Mouse (Mus musculus): ENCODE results near the gene Mpc1. TPM values are rescaled to one million over a fixed set of nuclear protein-coding genes. Genes with fewer than 3 reads are reported as not detected.
A peak's percentile ranks its signal among the peaks of the same experiment; 100 is the strongest.

The Mpc1 gene
- 100 to 1,000 TPM; 138 to 143 TPM for total RNA-seq (2021)
- long read RNA-seq, experiment 1, transcript Mpc1-202 (5 exons, 555 nt) = major isoform, 7 of 115 reads
- long read RNA-seq, experiment 1, partial matches to known transcripts = 104 of 115 reads
- long read RNA-seq, experiment 1, other reads (novel, unspliced or antisense) = 4 of 115 reads
- long read RNA-seq, experiment 2, partial matches to known transcripts = 1 of 135 reads
- long read RNA-seq, experiment 2, other reads (novel, unspliced or antisense) = 130 of 135 reads

GRCm38 (mm10) chr17:8282821-8283525 is at the start of gene Mpc1:
TSS of gene Mpc1 (plus strand) at chr17:8282904.
- peak within 1 kb of the TSS; percentile 94 for H3K4me3 ChIP-seq
- peak within 1 kb of the TSS; percentile 100 for H3K27ac ChIP-seq
- no peak for TF ChIP-seq CTCF (conservative IDR thresholded peaks at IDR 0.05)
- peak; percentile 81 to 86 for DNase-seq (ENCODE audit: low spot score in 2 of 2)

GRCm38 (mm10) chr17:8233618-8234214 is 49.0 kb upstream of the Mpc1 start:
- H3K27ac ChIP-seq = no peak overlapping the region
- no peak overlapping the region for H3K4me3 ChIP-seq
- TF ChIP-seq CTCF (conservative IDR thresholded peaks at IDR 0.05) = no peak
- no peak for DNase-seq (ENCODE audit: low spot score in 2 of 2)

GRCm38 (mm10) chr17:8234537-8234936 is 48.2 kb upstream of the Mpc1 start:
- no peak for TF ChIP-seq CTCF (conservative IDR thresholded peaks at IDR 0.05)
- Histone ChIP-seq H3K4me3 (no peak overlapping the region), H3K27ac (no peak overlapping the region)
- DNase-seq (ENCODE audit: low spot score in 2 of 2) = no peak

GRCm38 (mm10) chr17:8235743-8236142 is 47.0 kb upstream of the Mpc1 start, which contains the start of gene Ccr6:
TSS of gene Ccr6 (plus strand) at chr17:8236043.
- DNase-seq (ENCODE audit: low spot score in 2 of 2) = no peak
- no peak for TF ChIP-seq CTCF (conservative IDR thresholded peaks at IDR 0.05)
- no peak within 1 kb of the TSS for H3K27ac ChIP-seq
- no peak within 1 kb of the TSS for H3K4me3 ChIP-seq

- H3K27ac ChIP-seq = peak overlapping the region; percentile 82; the same call in 1 of the 2 replicates
- DNase-seq (ENCODE audit: low spot score in 2 of 2) = no peak
- no peak for TF ChIP-seq CTCF (conservative IDR thresholded peaks at IDR 0.05)
- no peak overlapping the region for H3K4me3 ChIP-seq
These were observed 44.5 kb upstream of the Mpc1 start for GRCm38 (mm10) chr17:8238012-8238710.

GRCm38 (mm10) chr17:8239561-8239960 is 43.1 kb upstream of the Mpc1 start:
- no peak overlapping the region for H3K4me3 ChIP-seq
- no peak for DNase-seq (ENCODE audit: low spot score in 2 of 2)
- no peak for TF ChIP-seq CTCF (conservative IDR thresholded peaks at IDR 0.05)
- peak overlapping the region; percentile 82 for H3K27ac ChIP-seq

GRCm38 (mm10) chr17:8240517-8240916 is 42.2 kb upstream of the Mpc1 start:
- no peak for DNase-seq (ENCODE audit: low spot score in 2 of 2)
- TF ChIP-seq CTCF (conservative IDR thresholded peaks at IDR 0.05) = no peak
- H3K27ac ChIP-seq = 0 out of 2 replicates have a peak overlapping the region, but pooled peaks have one; percentile 82
- no peak overlapping the region for H3K4me3 ChIP-seq

GRCm38 (mm10) chr17:8241645-8242044 is 41.1 kb upstream of the Mpc1 start:
- TF ChIP-seq CTCF (conservative IDR thresholded peaks at IDR 0.05) = no peak
- H3K4me3 ChIP-seq = no peak overlapping the region
- no peak for DNase-seq (ENCODE audit: low spot score in 2 of 2)

GRCm38 (mm10) chr17:8242186-8242585 is 40.5 kb upstream of the Mpc1 start:
- TF ChIP-seq CTCF (conservative IDR thresholded peaks at IDR 0.05) = no peak
- H3K27ac ChIP-seq = no peak overlapping the region
- DNase-seq (ENCODE audit: low spot score in 2 of 2) = no peak
- no peak overlapping the region for H3K4me3 ChIP-seq

More at GRCm38 (mm10) chr17:8241645-8242044, 41.1 kb upstream of the Mpc1 start:
- no peak overlapping the region for H3K27ac ChIP-seq

GRCm38 (mm10) chr17:8244124-8244523 is 38.6 kb upstream of the Mpc1 start:
- no peak overlapping the region for H3K27ac ChIP-seq
- TF ChIP-seq CTCF (conservative IDR thresholded peaks at IDR 0.05) = no peak
- H3K4me3 ChIP-seq = no peak overlapping the region
- no peak for DNase-seq (ENCODE audit: low spot score in 2 of 2)

- no peak for TF ChIP-seq CTCF (conservative IDR thresholded peaks at IDR 0.05)
- H3K27ac ChIP-seq = no peak overlapping the region
- no peak for DNase-seq (ENCODE audit: low spot score in 2 of 2)
- H3K4me3 ChIP-seq = no peak overlapping the region
These were observed 36.5 kb upstream of the Mpc1 start for GRCm38 (mm10) chr17:8246102-8246754.

GRCm38 (mm10) chr17:8251704-8252103 is 31.0 kb upstream of the Mpc1 start:
- no peak for DNase-seq (ENCODE audit: low spot score in 2 of 2)
- Histone ChIP-seq H3K27ac (no peak overlapping the region), H3K4me3 (no peak overlapping the region)
- TF ChIP-seq CTCF (conservative IDR thresholded peaks at IDR 0.05) = no peak
